Mouse (Mus musculus) liver, embryonic 14.5 days (tissue): ENCODE measurements around the gene Ptafr.

Experiments used
- CTCF ChIP-seq: IDR thresholded peaks from 2 replicates; pipeline ENCODE4 v1.5.1; 2016; ENCODE audit warnings: antibody characterized with exemption, low read depth, control low read depth
- EP300 ChIP-seq: IDR thresholded peaks from 2 replicates; pipeline ENCODE4 v1.6.1; 2016; ENCODE audit warnings: antibody characterized with exemption, low read depth

GRCm38 (mm10) chr4:132590642-132591041 is 26.8 kb downstream of the Ptafr start:
- TF ChIP-seq CTCF (no peak), EP300 (no peak)
